Mouse (Mus musculus) embryonic facial prominence, embryonic 13.5 days (tissue): ENCODE data around the gene Ccnj. TPM values are rescaled to one million over a fixed set of nuclear protein-coding genes. Genes with fewer than 3 reads are reported as not detected.
A peak's percentile ranks its signal among the peaks of the same experiment; 100 is the strongest.

Experiments
- ATAC-seq: fragments of 200-750 bp; cut with Nextera tagmentation; 2 replicates; pipeline ENCODE4 v1.8.0; 2017; ENCODE audit warnings: low read depth; ENCODE audit not compliant: insufficient number of reproducible peaks, insufficient read depth, low FRiP score, low TSS enrichment
- H3K27ac ChIP-seq: fragments of 300-500 bp; sonication (generic); 2 replicates; pipeline ENCODE4 v1.5.1; 2015; ENCODE audit warnings: moderate library complexity, mild to moderate bottlenecking, inconsistent platforms
- H3K27me3 ChIP-seq: fragments of 300-500 bp; sonication (generic); 2 replicates; pipeline ENCODE4 v1.6.1; 2015; ENCODE audit warnings: mild to moderate bottlenecking, inconsistent platforms
- H3K36me3 ChIP-seq: fragments of 300-500 bp; sonication (generic); 2 replicates; pipeline ENCODE4 v1.6.1; 2015; ENCODE audit warnings: mild to moderate bottlenecking, inconsistent platforms
- H3K4me1 ChIP-seq: fragments of 300-500 bp; sonication (generic); 2 replicates; pipeline ENCODE4 v1.6.1; 2015; ENCODE audit warnings: inconsistent platforms
- H3K4me2 ChIP-seq: fragments of 300-500 bp; sonication (generic); 2 replicates; pipeline ENCODE4 v1.6.1; 2015; ENCODE audit warnings: moderate library complexity, mild to moderate bottlenecking, inconsistent platforms
- H3K4me3 ChIP-seq: fragments of 300-500 bp; sonication (generic); 2 replicates; pipeline ENCODE4 v1.5.1; 2015; ENCODE audit warnings: mild to moderate bottlenecking, inconsistent platforms
- H3K9ac ChIP-seq: fragments of 300-500 bp; sonication (generic); 2 replicates; pipeline ENCODE4 v1.6.1; 2015; ENCODE audit warnings: mild to moderate bottlenecking, inconsistent platforms
- H3K9me3 ChIP-seq: fragments of 300-500 bp; sonication (generic); 2 replicates; pipeline ENCODE4 v1.6.1; 2016; ENCODE audit warnings: inconsistent platforms
- WGBS: fragments of 180-500 bp; shearing (Covaris S2); methylation state at CpG from one replicate; pipeline ENCODE4 v1.1.7; 2015; ENCODE audit warnings: mixed read lengths; 5-methylcytosine and 5-hydroxymethylcytosine counted together
- polyA plus RNA-seq: library from polyadenylated mRNA; unstranded; fragments of >200 nt; fragmentation: Nextera tagmentation; extraction: Ambion mirVana; gene quantifications from 2 replicates; pipeline ENCODE4 v1.2.1, GENCODE M21; 2015

Gene Ccnj
- polyA plus RNA-seq, 1 experiment from 2014 or later = 18.4 TPM

GRCm38 (mm10) chr19:40821306-40821825 is 9.7 kb upstream of the Ccnj start:
- Histone ChIP-seq H3K27ac (no peak overlapping the region), H3K4me1 (no peaks in the 10 kb centered on the region), H3K4me2 (no peak overlapping the region), H3K4me3 (no peak overlapping the region), H3K36me3 (no peaks in the 10 kb centered on the region), H3K9ac (no peak overlapping the region), H3K9me3 (no peaks in the 10 kb centered on the region), H3K27me3 (no peaks in the 10 kb centered on the region)
- WGBS = 76% methylated on average over 4 of the region's 4 CpGs
- ATAC-seq = no peak

- Histone ChIP-seq H3K4me1 (peaks cover 8% of the 10 kb centered on the region), H3K27me3 (no peaks in the 10 kb centered on the region), H3K4me2 (no peak overlapping the region), H3K36me3 (no peaks in the 10 kb centered on the region), H3K4me3 (no peak overlapping the region), H3K27ac (no peak overlapping the region), H3K9ac (no peak overlapping the region), H3K9me3 (no peaks in the 10 kb centered on the region)
- WGBS = 45% methylated on average over 5 of the region's 5 CpGs
- no peak for ATAC-seq
These were observed 5.4 kb upstream of the Ccnj start for GRCm38 (mm10) chr19:40825636-40826035.

GRCm38 (mm10) chr19:40826735-40827134 is 4.3 kb upstream of the Ccnj start:
- H3K4me3 ChIP-seq = no peak overlapping the region

GRCm38 (mm10) chr19:40830198-40830597 is 881 bp upstream of the Ccnj start:
- Histone ChIP-seq H3K9ac (peak overlapping the region; percentile 97), H3K9me3 (no peaks in the 10 kb centered on the region), H3K4me3 (peak overlapping the region; percentile 86), H3K4me2 (peak overlapping the region; percentile 80), H3K36me3 (no peaks in the 10 kb centered on the region), H3K4me1 (peaks cover 34% of the 10 kb centered on the region), H3K27ac (no peak overlapping the region), H3K27me3 (no peaks in the 10 kb centered on the region)
- WGBS = 57% methylated on average over 7 of the region's 7 CpGs
- ATAC-seq = no peak

More at GRCm38 (mm10) chr19:40826735-40827134, 4.3 kb upstream of the Ccnj start:
- WGBS = 63% methylated on average over 7 of the region's 7 CpGs
- no peak for ATAC-seq
- Histone ChIP-seq H3K36me3 (no peaks in the 10 kb centered on the region), H3K9me3 (no peaks in the 10 kb centered on the region), H3K4me2 (no peak overlapping the region), H3K27ac (no peak overlapping the region), H3K4me1 (peaks cover 8% of the 10 kb centered on the region), H3K9ac (no peak overlapping the region), H3K27me3 (no peaks in the 10 kb centered on the region)

- H3K36me3 ChIP-seq = peaks cover 2% of the 10 kb centered on the region; the same call in 1 of the 2 replicates
- WGBS = under 1% methylated on average over 64 of the region's 76 CpGs
- H3K4me3 ChIP-seq = peak overlapping the region; percentile 86
- H3K4me1 ChIP-seq = peaks cover 34% of the 10 kb centered on the region
- peak overlapping the region; percentile 97 for H3K9ac ChIP-seq
- peak; percentile 77 for ATAC-seq
- H3K9me3 ChIP-seq = no peaks in the 10 kb centered on the region
- peak overlapping the region; percentile 93 for H3K27ac ChIP-seq
- no peaks in the 10 kb centered on the region for H3K27me3 ChIP-seq
- H3K4me2 ChIP-seq = peak overlapping the region; percentile 80
These were observed 530 bp downstream of the Ccnj start for GRCm38 (mm10) chr19:40831416-40832201.

- H3K9ac ChIP-seq = peak overlapping the region; percentile 97
- H3K4me1 ChIP-seq = peaks cover 34% of the 10 kb centered on the region
- H3K4me3 ChIP-seq = peak overlapping the region; percentile 86
- H3K4me2 ChIP-seq = peak overlapping the region; percentile 80
- H3K27me3 ChIP-seq = no peaks in the 10 kb centered on the region
- H3K36me3 ChIP-seq = peaks cover 9% of the 10 kb centered on the region
- WGBS = 27% methylated on average over 5 of the region's 5 CpGs
- H3K9me3 ChIP-seq = no peaks in the 10 kb centered on the region
- no peak overlapping the region for H3K27ac ChIP-seq
- no peak for ATAC-seq
These were observed 1.3 kb downstream of the Ccnj start for GRCm38 (mm10) chr19:40832361-40832760.

GRCm38 (mm10) chr19:40834436-40834835 is 3.4 kb downstream of the Ccnj start:
- H3K27me3 ChIP-seq = no peaks in the 10 kb centered on the region
- H3K4me3 ChIP-seq = no peak overlapping the region
- ATAC-seq = no peak
- H3K4me2 ChIP-seq = no peak overlapping the region
- H3K9ac ChIP-seq = no peak overlapping the region
- H3K36me3 ChIP-seq = peaks cover 29% of the 10 kb centered on the region
- no peaks in the 10 kb centered on the region for H3K9me3 ChIP-seq
- 87% methylated on average over 6 of the region's 6 CpGs for WGBS
- peaks cover 34% of the 10 kb centered on the region for H3K4me1 ChIP-seq
- H3K27ac ChIP-seq = no peak overlapping the region

- H3K27me3 ChIP-seq = no peaks in the 10 kb centered on the region
- peaks cover 16% of the 10 kb centered on the region for H3K4me1 ChIP-seq
- H3K9me3 ChIP-seq = no peaks in the 10 kb centered on the region
- peaks cover 50% of the 10 kb centered on the region for H3K36me3 ChIP-seq
- H3K9ac ChIP-seq = no peak overlapping the region
- WGBS = 94% methylated on average over 7 of the region's 7 CpGs
- H3K27ac ChIP-seq = no peak overlapping the region
- no peak overlapping the region for H3K4me2 ChIP-seq
- ATAC-seq = no peak
- H3K4me3 ChIP-seq = no peak overlapping the region
These were observed 7.1 kb downstream of the Ccnj start for GRCm38 (mm10) chr19:40838205-40838604.

GRCm38 (mm10) chr19:40840303-40840702 is 9.2 kb downstream of the Ccnj start:
- H3K36me3 ChIP-seq = peaks cover 67% of the 10 kb centered on the region
- H3K9me3 ChIP-seq = no peaks in the 10 kb centered on the region
- no peak for ATAC-seq
- H3K4me3 ChIP-seq = no peak overlapping the region
- H3K4me2 ChIP-seq = no peak overlapping the region
- no peak overlapping the region for H3K9ac ChIP-seq
- H3K4me1 ChIP-seq = no peaks in the 10 kb centered on the region; the same call in 1 of the 2 replicates
- H3K27ac ChIP-seq = no peak overlapping the region
- WGBS = 85% methylated on average over 6 of the region's 6 CpGs
- H3K27me3 ChIP-seq = no peaks in the 10 kb centered on the region

- ATAC-seq = no peak
- no peaks in the 10 kb centered on the region for H3K4me1 ChIP-seq
- H3K36me3 ChIP-seq = peaks cover 75% of the 10 kb centered on the region
- no peaks in the 10 kb centered on the region for H3K9me3 ChIP-seq
- no peak overlapping the region for H3K9ac ChIP-seq
- no peaks in the 10 kb centered on the region for H3K27me3 ChIP-seq
- 92% methylated on average over 6 of the region's 6 CpGs for WGBS
- no peak overlapping the region for H3K4me2 ChIP-seq
- H3K4me3 ChIP-seq = no peak overlapping the region
- no peak overlapping the region for H3K27ac ChIP-seq
These were observed 10.0 kb downstream of the Ccnj start for GRCm38 (mm10) chr19:40841083-40841482.

GRCm38 (mm10) chr19:40841593-40841992 is 10.5 kb downstream of the Ccnj start:
- no peak overlapping the region for H3K27ac ChIP-seq

GRCm38 (mm10) chr19:40844731-40845130 is 13.7 kb downstream of the Ccnj start:
- peaks cover 76% of the 10 kb centered on the region for H3K36me3 ChIP-seq

More at GRCm38 (mm10) chr19:40841593-40841992, 10.5 kb downstream of the Ccnj start:
- no peaks in the 10 kb centered on the region for H3K27me3 ChIP-seq
- no peaks in the 10 kb centered on the region for H3K4me1 ChIP-seq
- WGBS = 89% methylated on average over 13 of the region's 13 CpGs
- H3K9ac ChIP-seq = no peak overlapping the region
- H3K4me2 ChIP-seq = no peak overlapping the region
- H3K36me3 ChIP-seq = peaks cover 77% of the 10 kb centered on the region
- H3K4me3 ChIP-seq = no peak overlapping the region
- H3K9me3 ChIP-seq = no peaks in the 10 kb centered on the region
- ATAC-seq = no peak

More at GRCm38 (mm10) chr19:40844731-40845130, 13.7 kb downstream of the Ccnj start:
- Histone ChIP-seq H3K27me3 (no peaks in the 10 kb centered on the region), H3K4me3 (no peak overlapping the region), H3K9ac (no peak overlapping the region), H3K9me3 (no peaks in the 10 kb centered on the region), H3K4me1 (no peaks in the 10 kb centered on the region), H3K4me2 (no peak overlapping the region), H3K27ac (no peak overlapping the region)
- no peak for ATAC-seq
- WGBS = 91% methylated on average over 13 of the region's 13 CpGs
